Mouse (Mus musculus) ovary, adult 18-20 months (tissue): Measurements from ENCODE around the gene Epb41l5.

ENCODE experiments used
- DNase-seq: peaks from one replicate; pipeline ENCODE4 v3.0.0; 2022; ENCODE audit warnings: low spot score, mixed read lengths

Gene Epb41l5

DNA sequence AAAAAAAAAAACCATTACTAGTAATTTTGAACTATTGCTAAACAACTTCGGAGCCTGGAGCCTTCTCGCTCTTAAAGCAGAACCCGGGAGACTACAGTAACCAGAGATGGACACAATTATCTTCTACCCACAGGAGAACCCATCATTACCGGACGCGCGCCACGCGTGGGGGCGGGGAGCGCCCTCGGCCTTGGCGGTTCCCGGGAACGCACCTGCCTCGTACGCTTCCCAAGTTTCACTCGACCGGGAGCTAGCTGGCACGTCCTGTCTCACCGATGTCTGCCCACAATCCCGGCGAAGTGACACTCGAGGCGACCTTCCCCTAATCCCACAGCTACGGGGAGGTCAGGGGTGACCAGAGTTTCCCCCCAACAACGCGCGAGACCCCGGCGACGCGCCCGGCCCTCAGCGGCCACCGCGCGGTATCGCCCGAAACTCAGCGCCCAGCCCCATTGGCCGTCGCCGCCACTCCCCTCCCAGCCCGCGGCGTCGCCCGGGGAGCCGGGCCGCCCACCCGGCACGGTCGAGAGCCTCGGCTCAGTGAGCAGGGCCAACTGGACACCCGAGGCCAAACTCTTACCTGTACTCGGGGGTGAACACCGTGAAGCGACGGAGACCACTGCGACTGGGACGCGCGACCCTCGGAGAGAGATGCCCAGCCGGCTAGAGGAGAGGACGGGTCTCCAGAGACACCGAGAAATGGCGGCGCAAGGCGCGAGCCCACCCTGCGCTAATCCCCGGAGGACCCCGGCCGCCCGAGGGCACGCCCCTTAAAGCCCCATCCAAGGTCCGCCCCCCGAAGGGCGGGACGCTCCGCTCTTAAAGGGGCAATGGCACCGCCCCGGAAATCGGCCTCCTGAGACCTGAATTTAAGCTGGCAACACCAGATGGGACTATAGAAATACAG is at the start of gene Epb41l5:
Epb41l5 (minus strand) TSS at position 796 of the 907 bp plus-strand sequence.
- peak; percentile 69 for DNase-seq

DNA sequence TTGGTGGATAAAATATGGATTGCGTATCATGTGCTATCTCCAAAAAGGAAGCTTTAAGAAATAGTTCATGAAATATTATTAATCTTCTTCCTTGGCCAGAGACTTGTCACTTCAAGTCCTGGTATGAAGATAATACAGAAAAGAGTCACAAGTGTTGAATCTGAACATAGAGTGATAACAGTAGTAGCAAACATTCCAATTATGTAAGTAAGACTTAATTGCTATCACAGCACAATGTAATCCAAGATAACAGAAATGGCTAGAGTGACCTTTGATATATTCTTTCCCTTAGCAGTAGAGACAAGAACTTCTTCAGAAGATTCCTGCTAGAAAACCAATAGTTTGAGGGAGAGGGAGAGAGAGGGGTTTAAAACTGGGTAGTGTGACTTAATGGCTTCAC is 48.1 kb upstream of the Epb41l5 start:
- no peak for DNase-seq

DNA sequence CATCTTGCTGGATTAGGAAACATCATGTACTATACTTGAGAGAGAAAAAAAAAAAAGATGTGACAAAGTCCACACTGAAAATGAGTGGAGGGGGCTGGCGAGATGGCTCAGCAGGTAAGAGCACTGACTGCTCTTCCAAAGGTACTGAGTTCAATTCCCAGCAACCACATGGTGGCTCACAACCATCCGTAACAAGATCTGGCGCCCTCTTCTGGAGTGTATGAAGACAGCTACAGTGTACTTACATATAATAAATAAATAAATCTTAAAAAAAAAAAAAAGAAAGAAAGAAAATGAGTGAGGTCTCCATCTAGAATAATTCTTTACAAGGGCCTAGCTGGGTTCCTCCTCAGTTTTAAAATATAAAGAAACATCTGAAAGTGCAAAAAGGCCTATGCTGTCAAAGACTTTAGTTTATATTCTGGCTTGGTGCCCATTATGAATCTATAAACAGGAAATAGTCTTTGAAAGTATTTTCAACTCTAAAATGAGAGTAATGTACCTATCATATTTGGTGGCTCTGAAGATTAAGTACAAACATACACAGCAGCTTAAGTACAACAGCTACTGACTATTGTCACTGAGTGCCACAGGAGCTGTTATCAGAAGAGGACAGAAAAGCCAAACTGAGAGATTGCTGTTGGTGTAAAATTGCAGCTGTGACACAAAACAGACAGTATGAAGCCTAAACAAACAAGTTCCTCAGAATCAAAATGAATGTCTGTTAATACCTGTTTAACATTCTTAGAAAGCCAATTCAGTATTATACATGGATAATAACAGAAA is 37.2 kb upstream of the Epb41l5 start:
- no peak for DNase-seq

DNA sequence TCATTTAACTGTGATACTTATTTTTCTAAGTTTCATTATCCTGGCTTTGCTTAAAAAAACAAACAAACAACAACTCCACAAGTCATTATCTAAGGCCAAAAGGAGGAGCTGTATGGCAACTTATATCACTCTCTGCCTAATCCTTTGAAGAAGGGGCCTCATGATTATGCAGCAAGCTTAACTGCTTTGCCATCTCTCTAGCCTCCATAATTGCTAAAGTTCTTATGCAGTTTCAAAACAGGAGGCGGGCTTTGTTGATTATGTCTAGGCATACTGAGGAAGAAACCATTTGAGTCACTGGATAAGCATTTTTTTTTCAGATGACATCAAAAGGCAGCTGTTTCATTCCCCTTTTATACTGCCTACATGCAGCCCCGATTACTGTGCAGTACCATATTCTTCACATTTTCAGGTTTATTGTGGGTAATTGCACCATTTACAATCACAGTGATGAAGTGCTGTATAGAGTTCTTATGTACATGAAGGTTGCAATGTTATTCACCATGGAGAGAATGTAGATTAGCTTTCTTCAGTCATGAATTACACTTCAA is 32.9 kb upstream of the Epb41l5 start:
- DNase-seq = no peak

DNA sequence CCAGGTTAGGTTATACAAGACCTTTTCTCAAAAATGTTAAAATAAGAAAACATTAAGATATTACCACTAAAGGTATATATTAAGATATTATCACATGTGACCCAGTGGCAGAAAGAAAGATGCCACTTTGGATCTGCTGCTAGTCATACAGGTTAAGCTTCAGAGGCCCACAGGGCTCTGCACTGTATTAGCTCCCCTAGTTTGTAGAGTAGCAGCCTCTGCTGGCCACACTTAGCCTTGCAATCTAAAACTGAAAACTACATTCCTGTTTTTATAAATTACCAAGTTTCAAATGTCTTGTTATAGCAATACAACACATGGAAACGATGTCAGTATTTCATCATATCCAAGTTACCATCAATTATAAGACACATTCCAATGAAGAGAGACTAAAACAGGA is 26.2 kb upstream of the Epb41l5 start:
- no peak for DNase-seq

DNA sequence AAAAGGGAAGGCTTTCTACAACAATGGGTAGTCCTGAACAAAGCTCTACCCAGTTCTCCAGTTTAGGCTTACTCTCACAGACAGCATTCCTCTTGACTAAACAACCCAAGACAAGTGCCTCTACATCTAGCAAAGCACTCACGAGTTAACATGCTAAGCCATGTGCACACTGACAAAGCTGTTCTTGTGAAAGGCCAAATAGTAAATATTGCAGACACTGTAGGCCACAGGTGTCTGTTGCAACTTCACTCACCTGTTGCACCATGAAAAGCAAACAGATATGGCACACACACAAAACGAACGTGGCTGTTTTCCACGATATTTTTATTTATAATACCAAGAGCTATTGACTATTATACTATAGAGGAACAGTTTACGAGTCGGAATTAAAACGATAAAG is 18.1 kb upstream of the Epb41l5 start:
- no peak for DNase-seq

DNA sequence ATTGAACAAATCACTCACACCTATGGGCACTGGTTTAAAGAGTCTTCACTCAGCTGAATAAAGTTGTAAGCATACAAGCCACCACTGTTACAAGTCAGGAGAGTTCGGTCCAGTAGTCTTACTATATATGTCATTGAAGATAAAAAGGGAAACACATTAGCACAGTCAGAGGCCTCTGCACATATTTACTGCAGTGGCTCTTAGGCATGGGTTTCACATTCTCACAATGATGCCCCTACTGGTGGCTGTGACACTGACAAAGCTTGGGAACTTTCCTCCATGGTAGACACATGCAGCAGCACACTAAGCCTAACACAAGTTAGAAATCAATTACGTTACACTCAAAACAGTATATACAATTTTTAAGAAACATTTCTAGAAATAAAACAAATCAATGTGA is 5.5 kb upstream of the Epb41l5 start:
- no peak for DNase-seq

DNA sequence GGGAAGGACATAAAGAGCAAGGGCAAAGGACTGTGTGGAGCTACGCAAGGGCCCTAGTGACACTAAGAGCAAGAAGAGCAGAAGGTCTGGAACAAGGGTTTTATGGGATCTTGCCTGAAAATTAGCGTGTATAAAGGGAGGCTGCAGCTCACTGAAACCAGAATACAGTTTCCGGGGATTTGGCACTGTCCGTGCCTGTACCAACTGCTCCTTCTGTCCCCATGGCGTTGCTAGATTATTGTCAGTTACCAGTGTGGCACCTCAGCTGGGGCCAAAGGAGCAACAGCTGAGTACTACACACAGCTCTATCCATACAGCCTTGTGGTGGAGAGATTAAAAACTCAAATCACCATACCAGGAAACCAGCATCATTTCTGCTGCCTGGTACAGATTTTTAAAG is 1.6 kb upstream of the Epb41l5 start:
- DNase-seq = no peak

DNA sequence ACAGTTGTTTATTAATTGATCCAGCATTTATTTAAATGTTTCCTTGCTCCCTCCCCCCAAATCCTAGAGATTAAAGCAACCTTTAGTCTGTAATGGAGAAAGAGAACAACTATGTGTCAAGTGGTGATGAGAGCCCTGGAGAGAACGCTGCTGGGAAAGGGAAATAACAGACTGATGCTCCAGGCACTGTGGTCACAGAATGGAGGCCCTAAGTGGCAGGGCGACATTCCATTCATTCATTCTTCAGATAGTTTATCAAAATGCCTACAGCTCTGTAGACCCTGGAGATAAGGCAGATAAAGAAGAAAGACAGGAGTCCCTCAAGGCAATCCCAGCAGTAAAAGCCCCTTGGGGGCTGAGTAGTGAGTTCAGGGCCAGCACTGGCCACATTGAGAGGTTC is 827 bp upstream of the Epb41l5 start:
- DNase-seq = no peak

DNA sequence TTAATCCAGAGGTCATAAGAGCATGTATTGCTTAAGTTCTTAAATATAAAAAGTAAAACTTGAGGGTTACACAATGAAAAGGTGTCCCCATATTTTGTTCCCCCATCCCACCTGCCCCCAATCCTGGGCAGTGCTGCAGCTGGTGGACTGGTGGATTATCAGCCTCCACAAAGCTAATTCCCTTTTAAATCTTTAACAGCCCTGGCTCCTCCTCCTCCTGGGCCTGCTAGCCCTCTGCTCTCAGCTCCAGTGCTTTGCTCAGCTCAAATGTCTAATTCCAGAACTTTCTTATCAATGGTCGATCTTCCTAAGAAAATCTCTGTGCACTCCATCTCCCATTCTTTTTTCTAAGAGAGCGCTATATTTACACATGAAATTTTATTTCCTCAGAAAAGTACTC is 2.4 kb downstream of the Epb41l5 start:
- DNase-seq = no peak

DNA sequence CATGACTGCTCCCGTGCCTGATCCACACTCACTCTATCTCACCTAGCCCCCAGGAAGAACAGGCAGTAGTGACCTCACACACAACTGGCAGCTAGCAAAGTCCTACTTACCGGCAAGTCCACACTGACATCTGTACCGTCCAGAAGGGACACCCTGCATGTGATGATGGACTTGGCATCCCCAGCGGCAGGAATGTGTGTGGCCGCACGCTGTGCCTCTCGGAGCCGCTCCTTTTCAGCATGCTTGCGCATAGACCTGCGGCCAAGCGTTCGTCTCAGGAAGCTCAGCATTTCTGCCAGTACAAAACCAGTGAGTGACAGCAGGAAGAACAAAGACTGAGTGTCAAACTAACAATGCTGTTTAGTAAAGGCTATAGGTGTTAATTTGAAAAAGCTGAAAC is 6.4 kb downstream of the Epb41l5 start:
- no peak for DNase-seq

DNA sequence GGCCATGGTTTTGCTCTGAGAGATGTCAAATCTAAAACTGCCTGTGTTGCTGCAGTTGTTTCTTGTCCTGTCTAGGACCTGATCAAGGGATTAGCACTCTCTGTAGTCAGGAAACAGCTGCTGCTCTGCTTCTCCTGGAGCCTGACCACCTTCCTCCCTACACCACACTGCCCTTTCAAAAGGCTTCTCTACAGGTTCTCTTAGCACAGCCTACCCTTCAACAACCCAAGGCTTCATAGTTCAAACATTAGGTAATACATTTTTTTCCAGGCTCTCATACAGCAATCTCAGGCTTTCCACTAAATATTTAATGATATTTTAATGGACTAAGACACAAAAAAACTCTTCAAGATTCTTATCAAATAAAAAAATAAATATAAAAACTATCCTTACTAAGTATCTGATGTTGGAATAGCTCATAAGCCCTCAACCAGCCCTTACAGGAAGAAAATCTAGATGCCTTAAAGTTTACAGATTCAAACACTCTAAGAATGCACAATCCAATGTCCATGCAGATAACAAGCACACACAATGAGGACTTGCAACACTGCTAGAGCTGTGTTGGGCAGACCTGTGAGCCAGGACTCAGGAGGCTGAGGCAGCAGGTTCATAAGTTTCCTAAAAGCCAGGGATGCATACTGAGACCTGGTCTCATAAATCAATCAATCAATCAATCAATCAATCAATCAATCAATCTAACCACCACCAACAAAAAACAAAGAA is 7.5 kb downstream of the Epb41l5 start:
- DNase-seq = no peak

DNA sequence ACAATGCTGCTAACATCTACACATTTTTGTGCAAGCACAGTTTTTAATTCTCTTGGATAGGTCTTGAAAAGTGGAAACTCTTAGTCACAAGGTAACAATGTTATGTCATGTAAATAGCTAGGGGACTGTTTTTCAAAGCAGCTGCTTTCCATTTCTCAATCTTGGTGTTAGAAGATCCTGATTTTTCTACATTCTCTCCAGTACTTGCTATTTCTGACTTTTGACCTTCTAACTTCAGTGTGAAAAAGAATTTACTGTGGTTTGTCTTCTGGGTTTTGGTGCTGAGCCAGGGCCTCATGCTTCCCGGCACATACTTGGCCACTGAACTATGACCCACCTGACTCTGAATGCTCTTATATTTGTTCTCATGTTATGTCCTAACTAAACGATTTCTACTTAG is 8.8 kb downstream of the Epb41l5 start:
- no peak for DNase-seq

DNA sequence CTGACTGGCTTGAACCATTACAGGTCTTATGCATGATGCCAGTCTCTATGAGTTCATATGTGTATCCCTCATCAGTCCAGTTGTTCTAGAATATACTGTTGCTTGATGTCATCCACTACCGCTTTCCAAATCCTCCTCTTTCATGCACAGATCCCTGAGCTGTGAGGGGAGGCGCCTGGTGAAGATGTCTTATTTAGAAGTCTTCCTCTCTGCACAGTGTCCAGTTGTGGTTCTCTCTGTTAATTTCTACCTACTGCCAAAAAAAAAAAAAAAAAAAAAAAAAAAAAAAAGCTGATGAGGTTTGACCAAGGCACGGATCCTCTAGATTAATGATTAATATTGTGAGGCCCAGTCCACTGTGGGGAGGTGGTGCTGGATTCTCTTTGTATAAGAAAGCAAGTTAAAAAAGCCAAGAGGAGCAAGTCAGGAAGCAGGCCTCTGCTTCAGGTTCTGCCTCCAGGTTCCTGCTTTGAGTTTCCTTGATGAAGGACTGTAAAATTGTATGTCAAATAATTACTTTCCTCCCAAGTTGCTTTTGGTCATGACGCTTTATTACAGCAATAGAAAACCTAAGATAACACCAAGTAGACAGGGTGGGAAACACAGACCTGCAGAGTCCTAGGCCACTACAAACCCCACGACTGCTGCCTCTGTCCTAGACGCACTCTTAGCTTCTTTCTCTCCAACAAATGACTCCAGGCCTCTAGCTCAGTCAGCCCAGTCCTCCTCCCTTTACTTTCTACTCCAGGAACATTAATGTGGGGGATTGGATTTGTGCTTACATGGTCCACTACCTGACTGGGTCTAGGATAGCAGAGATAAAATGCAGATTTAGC is 11.4 kb downstream of the Epb41l5 start:
- DNase-seq = no peak

DNA sequence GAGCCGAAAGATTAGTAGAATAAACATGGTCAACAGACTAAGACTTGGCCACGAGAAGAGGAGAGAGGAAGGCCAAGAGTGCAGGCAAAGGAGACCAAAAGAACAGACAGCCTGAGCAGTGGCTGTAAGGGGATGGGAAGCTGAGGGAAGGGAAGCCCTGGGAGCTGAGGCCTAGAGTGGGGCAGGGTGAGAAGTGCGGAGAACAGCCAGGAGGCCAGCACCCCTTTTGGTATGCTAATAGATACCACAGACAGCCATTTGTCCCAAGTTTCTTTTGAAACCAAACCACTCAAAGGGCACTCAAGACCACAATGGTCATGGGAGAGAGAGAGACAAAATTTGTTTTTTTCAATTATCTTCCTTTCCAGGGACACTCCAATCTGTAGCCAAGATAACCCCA is 14.1 kb downstream of the Epb41l5 start:
- no peak for DNase-seq

DNA sequence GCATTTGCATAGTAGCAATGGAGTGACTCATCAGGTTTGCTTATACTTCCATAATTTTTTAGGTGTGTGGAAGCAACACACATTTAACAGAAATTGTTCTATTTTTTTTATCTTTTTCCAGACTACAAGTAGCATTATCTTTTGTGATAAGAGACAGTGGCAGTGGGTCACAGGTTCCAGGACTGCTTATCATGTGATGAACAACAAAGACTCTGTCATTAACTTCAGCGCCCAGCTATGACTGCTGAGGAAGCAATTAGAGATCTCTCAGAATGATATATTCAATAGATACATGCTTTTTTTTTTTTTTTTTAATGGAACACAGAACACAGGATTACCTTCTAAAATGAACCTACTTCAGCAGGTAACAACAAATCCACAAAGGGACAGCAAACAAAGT is 18.4 kb downstream of the Epb41l5 start:
- no peak for DNase-seq

DNA sequence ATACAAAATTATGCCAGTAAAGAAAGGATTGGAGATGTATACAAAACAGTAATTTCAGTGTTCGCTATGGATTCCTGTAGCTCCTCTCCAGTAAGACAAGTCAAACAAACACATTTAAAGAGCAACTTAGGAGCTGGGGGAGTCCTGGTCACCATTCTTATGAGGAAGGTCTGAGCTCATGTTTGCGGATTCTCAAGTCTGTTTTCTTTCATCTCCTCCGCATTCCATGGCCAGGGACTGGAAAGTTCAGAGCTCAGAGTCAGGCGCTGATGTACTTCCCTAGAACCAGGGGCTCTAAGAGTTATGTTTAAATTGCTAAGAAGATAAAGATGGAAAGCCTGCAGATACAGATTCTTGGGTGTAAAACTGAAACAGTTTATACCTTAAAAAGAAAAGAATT is 22.0 kb downstream of the Epb41l5 start:
- no peak for DNase-seq

DNA sequence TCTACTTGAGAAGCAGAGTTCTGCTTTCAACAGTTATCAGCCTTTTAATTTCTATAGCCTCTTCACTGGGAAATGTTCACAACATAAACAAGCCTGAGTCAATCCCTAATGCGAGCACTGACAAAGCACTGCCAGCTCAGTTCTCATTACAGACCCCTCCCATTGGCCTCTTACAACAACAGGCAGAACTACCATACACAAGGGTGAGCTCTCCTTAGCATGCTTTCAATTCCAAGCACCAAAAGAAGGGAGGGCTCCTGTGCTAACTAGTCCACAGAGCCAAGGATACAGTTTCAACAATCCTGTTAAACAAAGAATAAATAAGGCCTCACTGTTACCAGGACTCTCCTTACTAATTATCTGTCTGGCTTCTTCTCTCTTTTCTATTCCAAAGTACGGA is 24.4 kb downstream of the Epb41l5 start:
- no peak for DNase-seq

DNA sequence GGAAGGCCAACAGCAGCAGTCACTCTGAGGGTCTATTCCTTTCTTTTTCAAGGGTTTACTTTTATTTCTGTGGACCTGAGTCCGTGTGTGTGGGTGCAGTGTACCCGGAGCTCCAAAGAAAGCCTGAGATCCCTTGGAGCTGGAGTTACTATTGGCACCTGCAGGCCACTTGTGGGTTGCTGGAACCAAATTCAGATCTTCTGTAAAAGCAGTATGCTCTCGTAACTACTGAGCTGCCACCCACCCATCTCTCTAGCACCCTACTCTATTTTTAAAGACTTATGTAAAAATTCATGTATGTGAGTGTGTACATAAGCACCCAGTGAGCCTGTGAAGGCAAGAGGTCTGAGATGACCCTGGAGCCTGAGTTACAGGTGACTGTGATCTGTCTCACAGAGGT is 43.4 kb downstream of the Epb41l5 start:
- no peak for DNase-seq

DNA sequence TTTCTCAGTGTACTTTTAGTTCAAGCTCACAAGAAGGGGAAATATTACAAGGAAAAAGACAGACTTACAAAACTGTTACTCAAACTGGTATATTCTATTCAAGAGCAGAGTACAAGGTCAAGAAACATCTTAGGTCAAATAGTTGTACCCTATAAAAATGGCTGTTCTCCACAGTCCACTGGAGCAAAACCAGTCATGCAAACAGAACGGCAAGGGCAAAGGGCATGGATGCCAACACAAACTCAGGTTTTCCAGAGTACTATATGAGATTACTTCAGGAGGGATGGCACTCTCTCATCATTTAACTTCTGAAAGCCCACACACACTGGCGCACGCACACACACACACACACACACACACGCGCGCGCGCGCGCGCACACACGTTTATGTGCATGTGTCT is 46.4 kb downstream of the Epb41l5 start:
- no peak for DNase-seq

DNA sequence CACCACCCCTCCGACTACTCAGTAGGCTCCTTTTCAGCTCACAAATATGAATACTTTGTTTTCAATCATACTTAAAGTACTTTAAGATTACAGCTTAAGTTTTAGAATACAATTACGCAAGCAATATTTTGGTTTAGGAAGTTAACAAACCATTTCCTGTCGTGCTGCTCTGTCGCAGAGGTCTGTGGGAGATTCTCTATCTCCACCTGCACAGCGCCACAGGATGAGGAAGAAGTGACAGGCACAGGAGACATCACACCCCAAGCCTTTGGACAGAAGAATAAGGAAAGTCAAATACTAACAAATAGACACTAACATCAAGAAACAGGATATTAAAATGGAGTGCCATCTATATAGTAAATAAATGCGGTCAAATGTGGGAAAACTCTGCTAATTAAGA is 49.9 kb downstream of the Epb41l5 start:
- no peak for DNase-seq
